8 mouse cellular contexts compared by ENCODE assay signal in the genomic region with DNA sequence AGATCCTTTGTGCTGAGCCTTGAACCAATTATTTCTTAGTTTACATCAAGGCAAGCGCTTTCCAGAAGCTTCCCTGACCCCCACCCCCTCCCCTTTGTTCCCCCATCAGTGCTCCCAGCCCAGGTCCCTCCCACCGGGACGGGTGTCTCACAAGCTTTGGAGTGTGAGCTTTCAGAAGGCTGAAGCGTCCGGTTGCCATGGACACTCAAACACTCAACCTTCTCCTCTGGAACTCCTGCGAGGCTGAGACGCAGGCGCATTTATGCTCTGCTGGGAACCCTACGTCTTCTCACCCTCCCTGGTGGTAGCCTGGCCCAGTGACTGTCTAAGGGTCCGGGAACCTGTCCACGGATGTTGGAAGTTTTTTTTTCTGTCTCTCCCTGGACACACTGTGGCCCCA. TPM values are rescaled to one million over a fixed set of nuclear protein-coding genes. Genes with fewer than 3 reads are reported as not detected.
DNase-seq lines count a peak whose midpoint lies in the region; ATAC-seq lines count a peak whose summit lies in the region.

A gene (minus strand): TSS at position 149 of the 400 bp plus-strand sequence.

- no peak within 1 kb of the TSS for H3K4me3 ChIP-seq in heart, embryonic 14.5 days (ENCODE audit: control insufficient read depth in 1 of 2, insufficient read depth in 1 of 2, low read depth in 1 of 2, low read length in 2 of 2)
- no peak within 1 kb of the TSS for H3K4me3 ChIP-seq in lung, embryonic 16.5 days (ENCODE audit: low read length)

- no peak for ATAC-seq in heart, embryonic 14.5 days (ENCODE audit: insufficient number of reproducible peaks, insufficient read depth, low FRiP score, low read depth)
- ATAC-seq in lung, embryonic 16.5 days (ENCODE audit: low read depth) = peak; percentile 61
- no peak for ATAC-seq in CD4-positive, CD25-positive, alpha-beta regulatory T cell, adult 4 months

- 12% methylated on average over 11 of the region's 11 CpGs for WGBS in heart, embryonic 14.5 days
- 11% methylated on average over 11 of the region's 11 CpGs for WGBS in lung, embryonic 16.5 days

- no peaks in the 10 kb centered on the region for H3K36me3 ChIP-seq in heart, embryonic 14.5 days (ENCODE audit: control insufficient read depth, insufficient read depth, low read length)
- no peaks in the 10 kb centered on the region for H3K36me3 ChIP-seq in lung, embryonic 16.5 days (ENCODE audit: control insufficient read depth, insufficient read depth, low read length)

- no peaks in the 10 kb centered on the region for H3K27me3 ChIP-seq in heart, embryonic 14.5 days (ENCODE audit: control insufficient read depth, insufficient read depth, low read length)
- no peaks in the 10 kb centered on the region for H3K27me3 ChIP-seq in lung, embryonic 16.5 days (ENCODE audit: control insufficient read depth, insufficient read depth, low read depth, low read length)

- no peak within 1 kb of the TSS for H3K27ac ChIP-seq in heart, embryonic 14.5 days (replicated peaks in 1 of 2; ENCODE audit: control insufficient read depth in 1 of 2, insufficient read depth in 1 of 2, low read depth in 2 of 2, low read length in 2 of 2)
- no peak within 1 kb of the TSS for H3K27ac ChIP-seq in lung, embryonic 16.5 days (ENCODE audit: low read length)

- peak; percentile 81 for DNase-seq in ES-CJ7 (ENCODE audit: low read depth, low spot score)
- peak; percentile 73 for DNase-seq in embryo, embryonic 10 days (ENCODE audit: low spot score)
- DNase-seq in right cerebral cortex, postnatal 25 days = peak; percentile 42
- no peak for DNase-seq in cerebellum, adult 11 months
- no peak for DNase-seq in layer of hippocampus, adult 9-11 months

- peaks cover 6 to 29% of the 10 kb centered on the region in 2 experiments for H3K4me1 ChIP-seq in heart, embryonic 14.5 days (ENCODE audit: control insufficient read depth in 2 of 2, insufficient read depth in 2 of 2, low read length in 2 of 2)
- H3K4me1 ChIP-seq in lung, embryonic 16.5 days (replicated peaks; ENCODE audit: control insufficient read depth, insufficient read depth, low read length) = peaks cover 17% of the 10 kb centered on the region

- H3K9me3 ChIP-seq in heart, embryonic 14.5 days (ENCODE audit: control insufficient read depth, low read length) = no peaks in the 10 kb centered on the region
- no peaks in the 10 kb centered on the region for H3K9me3 ChIP-seq in lung, embryonic 16.5 days (ENCODE audit: control insufficient read depth, low read length)

- no peak within 1 kb of the TSS for H3K9ac ChIP-seq in heart, embryonic 14.5 days (ENCODE audit: low read length)
- no peak within 1 kb of the TSS for H3K9ac ChIP-seq in lung, embryonic 16.5 days (ENCODE audit: low read length)

- H3K4me2 ChIP-seq in heart, embryonic 14.5 days (ENCODE audit: low read length) = 0 out of 2 replicates have a peak within 1 kb of the TSS, but pooled peaks have one; percentile 36
- H3K4me2 ChIP-seq in lung, embryonic 16.5 days (ENCODE audit: low read depth, low read length) = 0 out of 2 replicates have a peak within 1 kb of the TSS, but pooled peaks have one; percentile 27

RNA-seq across cellular contexts. Expression of the gene that starts here (rescaled TPM):
- 8.2 and 10.5 TPM in 2 replicates for polyA plus RNA-seq in heart, embryonic 14.5 days (2014; fragmentation: Nextera tagmentation; extraction: Ambion mirVana)
- 2.7 and 3.1 TPM in 2 replicates for polyA plus RNA-seq in lung, embryonic 16.5 days (2015; fragmentation: Nextera tagmentation; extraction: Ambion mirVana)
- polyA plus RNA-seq in CD4-positive, CD25-positive, alpha-beta regulatory T cell, adult 4 months (2017; shearing (Covaris generic)) = 1 to 10 TPM in 1 of 2 experiments, not detected in 1; 1.6 TPM

Comparison
In these comparisons a context has a peak if more than half of its experiments do, and no peak if none do; other contexts are left out.
1. DNase-seq: peak in ES-CJ7 (single experiment), embryo, embryonic 10 days (single experiment) and right cerebral cortex, postnatal 25 days (single experiment); none in cerebellum, adult 11 months (single experiment) and layer of hippocampus, adult 9-11 months (single experiment).